Mouse (Mus musculus) adrenal gland, postnatal 0 days (tissue): Measurements from ENCODE around the gene Zbtb42. TPM values are rescaled to one million over a fixed set of nuclear protein-coding genes. Genes with fewer than 3 reads are reported as not detected.

Experiments
- microRNA-seq: library from miRNA; unstranded; fragments of <30 nt; microRNA quantifications from one replicate; pipeline ENCODE4, GENCODE M21; 2016; ENCODE audit warnings: borderline replicate concordance; ENCODE audit not compliant: insufficient number of aligned reads
- polyA plus RNA-seq: library from polyadenylated mRNA; unstranded; fragments of >200 nt; fragmentation: Nextera tagmentation; extraction: Ambion mirVana; gene quantifications from 2 replicates; pipeline ENCODE4 v1.2.1, GENCODE M21; 2015

Gene Zbtb42
- 2.8 and 2.9 TPM in 2 replicates for polyA plus RNA-seq

GRCm38 (mm10) chr12:112678555-112679026, at the start of gene Zbtb42:
TSS of gene Zbtb42 (plus strand) at chr12:112678828.

GRCm38 (mm10) chr12:112644180-112644854, 34.3 kb upstream of the Zbtb42 start, which contains the start of gene Siva1:
TSS of gene Siva1 (plus strand) at chr12:112644679.

GRCm38 (mm10) chr12:112674132-112675011, 4.3 kb upstream of the Zbtb42 start, which contains the start of gene Akt1:
TSS of gene Akt1 (minus strand) at chr12:112674884.

GRCm38 (mm10) chr12:112720216-112720615, 41.6 kb downstream of the Zbtb42 start, which contains the start of gene Cep170b:
TSS of gene Cep170b (plus strand) at chr12:112720455.

Small RNA genes lying within 50 kb of the gene (microRNA-seq; reads per million reads assigned to microRNA genes)
- gene Mir6939, result not detected

Other genes with a start within 250 kb of the Zbtb42 start
- 0.55 and 0.94 TPM in 2 replicates for gene A530016L24Rik, start 189.4 kb upstream of the Zbtb42 start, polyA plus RNA-seq
- gene Tmem179, start 162.1 kb upstream of the Zbtb42 start, polyA plus RNA-seq, result 5.8 and 12.6 TPM in 2 replicates
- 3.3 and 4.4 TPM in 2 replicates for gene Inf2, start 90.0 kb upstream of the Zbtb42 start, polyA plus RNA-seq
- gene Adssl1, start 58.8 kb upstream of the Zbtb42 start, polyA plus RNA-seq, result 8.0 and 15.3 TPM in 2 replicates
- gene Siva1, start 34.1 kb upstream of the Zbtb42 start, polyA plus RNA-seq, result 120 and 197 TPM in 2 replicates
- 145 and 166 TPM in 2 replicates for gene Akt1, start 3.9 kb upstream of the Zbtb42 start, polyA plus RNA-seq
- gene Cep170b, start 41.6 kb downstream of the Zbtb42 start, polyA plus RNA-seq, result 9.8 and 12.7 TPM in 2 replicates
- 10.0 and 13.3 TPM in 2 replicates for gene Pld4, start 81.8 kb downstream of the Zbtb42 start, polyA plus RNA-seq
- 5.5 and 7.6 TPM in 2 replicates for gene Ahnak2, start 123.8 kb downstream of the Zbtb42 start, polyA plus RNA-seq
- 9.2 and 11.0 TPM in 2 replicates for gene Clba1, start 130.1 kb downstream of the Zbtb42 start, polyA plus RNA-seq
- gene Cdca4, start 150.6 kb downstream of the Zbtb42 start, polyA plus RNA-seq, result 25.7 and 31.1 TPM in 2 replicates
- 0.07 and 0.13 TPM in 2 replicates for gene Gpr132, start 189.4 kb downstream of the Zbtb42 start, polyA plus RNA-seq